Mouse (Mus musculus): ENCODE results near the gene Mbnl2.
A peak's percentile ranks its signal among the peaks of the same experiment; 100 is the strongest.

The Mbnl2 gene

DNA sequence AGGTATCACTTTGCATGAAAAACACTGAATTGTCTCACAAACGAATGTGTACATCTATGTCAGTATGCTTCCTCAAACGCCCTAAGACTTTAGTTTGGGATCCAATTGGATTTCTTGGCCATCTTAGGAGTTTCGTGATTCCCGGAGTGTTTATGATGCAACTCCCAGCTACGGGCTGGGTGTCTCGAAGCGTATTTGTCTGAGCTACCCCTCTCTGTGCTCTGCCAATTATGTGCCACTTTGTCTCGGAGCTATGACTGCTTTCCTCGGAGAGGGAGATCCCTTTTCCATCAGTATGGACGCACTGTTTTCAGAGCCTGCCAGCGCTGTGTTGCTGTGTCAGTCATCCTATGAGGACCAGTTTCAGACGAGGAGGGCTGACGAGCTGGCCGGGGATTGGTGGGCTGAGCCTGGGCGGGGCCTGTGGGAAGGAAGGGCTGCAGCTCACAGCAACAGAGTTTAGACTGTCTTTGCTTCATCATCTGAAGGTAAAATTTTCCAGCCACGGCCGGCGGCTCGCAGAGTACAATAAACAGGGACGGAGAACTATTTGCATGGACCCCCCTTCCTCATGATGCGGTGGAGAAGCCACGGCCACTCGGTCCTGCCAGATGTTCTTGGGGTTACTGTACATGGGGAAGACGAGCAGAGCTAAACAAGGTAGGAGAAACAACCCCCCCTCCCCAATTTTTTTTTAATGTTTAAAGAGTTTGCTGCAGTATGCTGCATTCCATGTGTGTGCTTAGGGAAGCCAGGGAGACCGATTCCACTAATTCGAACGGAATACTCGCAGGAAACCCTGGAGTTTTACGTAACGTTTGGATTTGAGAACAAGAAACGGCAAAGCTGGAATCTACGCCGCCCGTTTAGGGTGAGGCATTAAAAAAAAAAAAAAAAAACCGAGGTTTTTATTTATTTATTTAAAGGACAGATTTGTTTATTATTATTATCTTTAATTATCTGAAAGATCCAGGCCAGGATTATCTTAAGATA is at the start of gene Mbnl2:
Mbnl2 (plus strand) TSS at position 424 of the 993 bp plus-strand sequence.
- DNase-seq (ENCODE audit: low spot score in 2 of 2) = peak; percentile 93 to 98

DNA sequence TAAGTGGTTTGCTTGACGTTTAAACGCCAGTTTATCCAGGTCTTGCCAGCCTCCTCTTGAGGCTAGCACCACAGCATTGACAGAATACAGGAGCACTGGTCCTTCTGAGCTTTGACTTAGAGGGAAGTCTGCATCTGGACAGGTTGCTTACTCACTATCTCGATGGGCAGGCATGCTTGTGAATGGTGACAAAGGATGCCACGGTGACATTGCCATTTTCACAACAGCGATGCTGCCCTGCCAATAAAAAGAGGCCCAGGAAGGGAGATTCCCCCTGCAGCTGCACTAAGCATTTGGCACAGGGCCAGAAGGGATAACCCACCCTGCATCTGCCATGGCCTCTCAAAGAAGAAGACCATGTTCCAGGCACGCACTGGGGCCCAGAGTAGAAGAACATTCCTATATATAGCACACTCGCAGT is 43.4 kb upstream of the Mbnl2 start:
- no peak for DNase-seq (ENCODE audit: low spot score in 2 of 2)

DNA sequence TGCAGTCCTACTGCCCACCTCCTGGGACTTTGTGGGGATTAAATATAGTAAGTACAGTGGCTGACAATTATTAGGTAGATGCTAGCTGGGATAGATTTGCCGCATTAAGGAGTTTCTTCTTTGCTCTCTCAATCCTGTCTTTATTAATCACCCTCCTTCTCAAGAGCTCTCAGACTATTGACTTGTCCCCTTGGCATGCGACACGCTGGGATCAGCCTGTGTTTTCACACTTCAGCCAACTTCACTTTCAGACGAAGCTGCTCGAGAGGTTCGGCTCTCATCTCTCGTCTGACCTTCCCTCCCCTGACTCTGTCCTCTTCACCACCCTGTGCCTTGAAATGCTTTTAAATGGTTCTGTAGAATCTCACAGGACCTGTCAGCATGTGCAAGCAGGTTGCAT is 39.9 kb upstream of the Mbnl2 start:
- DNase-seq (ENCODE audit: low spot score in 2 of 2) = no peak

GRCm38 (mm10) chr14:120238501-120238900 is 37.0 kb upstream of the Mbnl2 start:
- DNase-seq (ENCODE audit: low spot score in 2 of 2) = no peak

DNA sequence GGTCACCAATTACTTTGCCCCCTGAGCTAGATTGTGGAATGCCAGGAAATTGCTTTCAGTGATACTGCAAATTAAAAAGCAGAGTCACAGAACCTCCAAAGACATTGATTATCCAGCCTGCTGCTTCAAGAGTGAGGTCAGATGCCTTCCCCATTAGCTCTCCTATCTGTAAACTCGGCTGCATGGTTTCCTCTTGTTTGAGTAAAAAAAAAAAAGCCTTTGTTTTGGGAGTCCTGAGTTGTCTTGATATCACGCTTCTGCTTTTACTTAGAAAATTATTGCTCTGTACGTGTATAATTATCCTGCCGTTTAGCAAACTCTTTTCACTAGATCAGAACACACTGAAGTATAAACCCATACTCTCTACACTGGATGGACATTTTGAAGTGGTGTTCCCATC is 35.3 kb upstream of the Mbnl2 start:
- no peak for DNase-seq (ENCODE audit: low spot score in 2 of 2)

DNA sequence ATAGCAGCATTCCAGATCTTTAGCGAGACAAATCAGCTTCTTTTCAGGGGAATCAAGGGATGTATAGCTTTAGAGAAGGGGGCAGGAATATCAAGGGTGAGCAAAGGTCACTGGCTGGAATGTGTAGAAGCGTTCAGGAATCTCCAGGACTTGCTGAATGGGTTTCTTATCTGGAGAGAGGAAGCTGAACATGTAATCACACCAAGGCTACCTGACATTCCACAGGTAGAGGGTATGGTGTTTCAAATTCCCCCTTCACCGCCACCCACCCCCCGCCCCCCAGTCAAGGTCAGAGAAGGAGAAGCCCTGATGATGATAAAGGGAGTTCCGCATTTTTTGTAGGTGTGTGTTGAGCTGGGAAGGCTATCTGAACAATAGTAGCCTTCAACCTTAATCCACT is 32.8 kb upstream of the Mbnl2 start:
- no peak for DNase-seq (ENCODE audit: low spot score in 2 of 2)

DNA sequence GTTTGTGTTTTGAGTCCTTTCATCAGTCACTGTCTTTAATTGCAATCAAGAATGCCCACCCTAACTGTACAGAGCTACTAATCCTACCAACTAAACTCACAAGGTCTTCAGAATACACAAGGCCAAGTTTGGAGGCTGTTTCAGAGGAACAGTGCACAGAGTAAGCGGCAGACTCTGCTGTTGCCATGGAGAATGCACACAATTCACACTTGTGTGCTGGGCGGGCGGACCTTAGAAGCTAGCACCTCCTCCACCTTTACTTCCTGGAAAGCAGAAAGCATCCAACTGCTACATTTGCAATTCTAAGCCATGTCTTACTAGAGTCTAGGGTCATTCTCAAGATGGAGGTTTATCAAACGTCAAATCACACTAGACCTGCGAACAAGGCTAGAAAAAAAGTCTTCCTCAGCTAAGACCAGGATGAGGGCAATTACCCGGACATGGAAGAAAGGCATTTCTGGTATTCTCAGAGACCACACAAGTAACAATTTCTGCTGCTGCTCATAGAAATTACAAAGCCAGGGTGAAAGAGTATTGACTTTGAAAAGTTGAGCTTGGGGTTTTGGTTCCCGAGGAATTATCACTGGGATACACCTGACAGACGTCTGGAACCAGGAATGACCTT is 30.3 kb upstream of the Mbnl2 start:
- DNase-seq (ENCODE audit: low spot score in 2 of 2) = peak in 1 of 2 experiments; percentile 18

DNA sequence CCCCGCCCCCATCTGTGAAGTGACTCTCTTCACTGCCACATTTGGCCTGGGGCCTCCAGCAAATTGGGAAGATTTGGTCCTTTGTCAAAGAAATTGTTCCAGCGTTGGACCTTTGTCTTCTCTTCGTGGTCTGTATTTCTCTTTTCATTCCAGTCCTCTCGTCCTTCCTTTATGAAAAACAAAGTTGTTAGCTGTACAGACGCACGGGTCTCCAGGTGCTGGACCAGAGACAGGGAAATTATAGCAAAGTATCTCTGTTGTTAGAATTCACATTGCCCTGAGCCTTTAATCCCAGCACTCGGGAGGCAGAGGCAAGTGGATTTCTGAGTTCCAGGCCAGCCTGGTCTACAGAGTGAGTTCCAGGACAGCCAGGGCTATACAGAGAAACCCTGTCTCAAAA is 22.1 kb upstream of the Mbnl2 start:
- no peak for DNase-seq (ENCODE audit: low spot score in 2 of 2)

DNA sequence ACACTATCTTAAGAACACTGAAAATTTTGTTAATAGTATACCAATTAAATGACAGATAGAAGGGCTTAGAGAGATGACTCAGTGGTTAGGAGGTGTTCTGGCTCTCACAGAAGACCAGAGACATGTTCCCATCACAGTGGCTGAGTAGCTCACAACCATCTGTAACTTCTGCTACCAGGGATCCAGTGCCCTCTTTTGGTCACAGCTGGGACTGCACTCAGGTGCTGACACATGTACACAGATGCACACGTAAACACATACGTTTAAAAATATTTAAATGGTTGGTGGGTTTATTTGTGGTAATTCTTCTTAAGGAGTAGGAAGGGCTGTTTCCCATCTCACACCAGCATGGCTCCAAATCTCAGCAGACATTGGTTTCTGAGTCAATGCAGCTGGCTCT is 19.3 kb upstream of the Mbnl2 start:
- DNase-seq (ENCODE audit: low spot score in 2 of 2) = no peak

DNA sequence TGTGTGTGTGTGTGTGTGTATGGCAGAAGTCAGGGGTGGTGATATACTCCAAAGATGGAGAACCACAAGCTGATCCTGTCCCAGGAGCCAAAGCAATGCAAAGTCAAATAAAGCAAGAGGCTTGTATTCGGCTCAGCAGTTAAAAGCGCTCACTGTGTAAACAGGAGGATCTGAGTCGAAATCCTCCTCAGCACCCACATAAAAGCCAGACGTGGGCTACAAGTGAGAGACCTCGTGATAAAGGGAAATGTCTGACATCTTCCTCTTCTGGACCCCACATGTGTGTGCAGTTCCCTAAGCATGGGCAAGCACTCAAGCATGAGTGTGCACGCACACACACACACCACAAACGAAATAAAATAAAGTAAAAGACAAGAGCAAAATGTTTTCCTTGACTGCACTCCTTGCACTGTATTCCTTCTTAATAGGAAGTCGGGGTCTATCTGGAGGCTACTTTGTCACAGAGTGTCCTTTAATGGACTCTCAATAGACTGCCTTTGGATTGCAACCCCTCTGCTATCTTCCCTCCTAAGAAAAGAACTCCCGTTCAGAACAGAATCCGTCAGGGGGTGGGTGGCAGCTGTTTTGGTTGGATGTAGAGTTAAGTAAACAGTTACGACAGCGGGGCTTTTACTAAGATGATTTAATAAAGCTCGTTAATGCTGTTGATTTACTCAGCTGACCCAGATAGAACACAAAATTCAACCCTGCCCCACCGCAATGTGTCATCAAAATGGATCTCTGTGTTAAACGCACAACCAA is 18.7 kb upstream of the Mbnl2 start:
- no peak for DNase-seq (ENCODE audit: low spot score in 2 of 2)

DNA sequence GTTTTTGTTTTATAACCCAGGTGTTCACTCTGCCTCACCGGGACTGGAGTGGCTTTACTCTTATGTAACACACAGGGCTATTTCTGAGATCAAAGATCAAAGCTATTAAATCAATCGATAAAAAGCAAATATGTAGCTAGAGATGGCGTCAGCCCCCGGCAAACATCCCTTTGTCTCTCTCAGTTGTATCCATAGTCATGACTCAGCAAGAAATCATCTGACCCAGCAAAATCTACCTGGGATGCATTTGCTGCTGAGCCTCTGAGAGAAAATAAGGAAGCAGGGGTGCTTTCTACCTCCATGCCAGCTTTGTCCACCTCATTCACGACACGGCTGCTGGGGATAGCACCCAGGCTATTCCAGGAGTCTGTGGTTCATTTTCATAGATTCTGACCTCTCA is 18.0 kb upstream of the Mbnl2 start:
- DNase-seq (ENCODE audit: low spot score in 2 of 2) = no peak

GRCm38 (mm10) chr14:120259426-120259825 is 16.0 kb upstream of the Mbnl2 start:
- DNase-seq (ENCODE audit: low spot score in 2 of 2) = no peak

DNA sequence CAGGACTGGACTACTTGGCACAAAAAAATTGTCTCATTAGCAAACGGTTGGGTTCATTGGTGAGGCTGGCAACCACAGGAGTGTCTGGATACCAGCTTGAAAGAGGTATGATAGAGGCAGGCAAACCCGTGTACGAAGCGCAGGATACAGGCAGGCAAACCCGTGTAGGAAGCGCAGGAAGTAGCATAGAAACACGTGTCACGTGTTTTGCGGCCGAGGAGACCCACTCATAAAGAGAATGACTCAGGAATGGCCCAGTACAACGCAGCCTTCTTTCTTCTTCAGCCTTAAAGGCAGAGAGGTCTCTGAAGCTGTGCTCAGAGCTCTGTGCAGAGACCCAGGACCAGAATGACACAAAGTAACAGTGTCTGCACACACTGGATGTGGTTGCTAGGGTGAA is 13.9 kb upstream of the Mbnl2 start:
- no peak for DNase-seq (ENCODE audit: low spot score in 2 of 2)

- no peak for DNase-seq (ENCODE audit: low spot score in 2 of 2)
Observed at GRCm38 (mm10) chr14:120262660-120263379, 12.6 kb upstream of the Mbnl2 start.

GRCm38 (mm10) chr14:120263380-120264135 is 11.9 kb upstream of the Mbnl2 start:
- no peak for DNase-seq (ENCODE audit: low spot score in 2 of 2)

GRCm38 (mm10) chr14:120265886-120266285 is 9.6 kb upstream of the Mbnl2 start:
- no peak for DNase-seq (ENCODE audit: low spot score in 2 of 2)

- DNase-seq (ENCODE audit: low spot score in 2 of 2) = no peak
Observed at GRCm38 (mm10) chr14:120267130-120267529, 8.3 kb upstream of the Mbnl2 start.

DNA sequence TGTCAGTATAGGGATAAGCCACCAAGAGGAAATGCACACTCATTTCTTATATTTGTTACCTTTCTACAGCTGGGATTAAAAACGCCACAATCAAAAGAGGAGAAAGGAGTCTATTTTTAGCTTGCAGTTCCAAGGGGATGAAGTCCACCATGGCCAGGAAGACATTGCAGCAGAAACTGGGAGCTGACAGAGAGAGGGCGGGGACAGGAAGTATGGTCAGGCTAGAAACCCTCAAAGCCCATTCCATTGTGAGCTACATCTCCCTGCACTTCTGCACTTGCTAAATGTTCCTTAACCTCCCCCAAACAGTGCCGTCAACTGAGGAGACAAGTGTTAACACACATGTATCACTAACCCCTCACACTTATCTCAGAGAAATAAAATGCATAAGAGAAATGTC is 5.4 kb upstream of the Mbnl2 start:
- no peak for DNase-seq (ENCODE audit: low spot score in 2 of 2)

GRCm38 (mm10) chr14:120270633-120271032 is 4.8 kb upstream of the Mbnl2 start:
- no peak for DNase-seq (ENCODE audit: low spot score in 2 of 2)

DNA sequence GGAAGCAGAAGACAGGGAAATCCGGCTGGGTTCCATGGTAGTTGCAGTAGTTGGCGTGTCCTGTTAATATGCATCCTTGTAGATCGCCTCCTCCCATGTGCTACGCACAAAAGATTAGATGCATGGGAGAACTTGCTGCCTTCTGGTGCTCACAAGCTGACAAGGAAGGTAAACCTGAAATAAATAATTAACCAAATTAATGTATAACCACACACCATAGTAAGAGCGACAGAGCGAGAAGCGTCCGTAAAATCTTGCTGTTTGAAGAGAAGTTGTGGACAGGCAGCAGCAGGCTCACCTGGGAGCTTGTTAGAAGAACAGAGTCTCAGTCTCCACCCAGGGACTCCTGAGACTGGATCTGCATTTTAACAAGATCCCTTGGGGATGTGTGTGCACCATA is 4.4 kb upstream of the Mbnl2 start:
- DNase-seq (ENCODE audit: low spot score in 2 of 2) = no peak

DNA sequence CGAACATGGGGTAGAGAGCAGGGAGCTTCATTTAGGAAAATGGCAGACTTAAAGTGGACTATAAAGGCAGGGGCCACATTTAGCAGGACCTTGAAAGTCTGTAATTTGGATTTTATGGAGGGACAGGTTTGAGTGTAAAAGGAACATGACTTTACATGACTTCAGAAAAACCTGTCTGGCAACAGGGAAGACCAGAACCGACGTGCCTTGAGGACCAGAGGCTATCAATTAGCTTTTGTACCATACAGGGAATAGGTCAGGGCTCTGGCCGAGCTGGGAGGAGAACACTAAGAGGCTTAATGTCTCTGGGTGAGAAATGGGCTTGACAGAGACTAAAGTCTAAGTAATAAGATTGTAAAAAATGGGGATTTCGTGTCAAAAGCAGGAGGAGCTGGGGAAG is 1.7 kb upstream of the Mbnl2 start:
- DNase-seq (ENCODE audit: low spot score in 2 of 2) = no peak

All from right cerebral cortex, postnatal 36 days (tissue).